Mouse (Mus musculus): ENCODE results near the gene Hal. TPM values are rescaled to one million over a fixed set of nuclear protein-coding genes. Genes with fewer than 3 reads are reported as not detected.

The Hal gene
- polyA plus RNA-seq, 1 experiment from 2014 or later: 2.6 TPM

DNA sequence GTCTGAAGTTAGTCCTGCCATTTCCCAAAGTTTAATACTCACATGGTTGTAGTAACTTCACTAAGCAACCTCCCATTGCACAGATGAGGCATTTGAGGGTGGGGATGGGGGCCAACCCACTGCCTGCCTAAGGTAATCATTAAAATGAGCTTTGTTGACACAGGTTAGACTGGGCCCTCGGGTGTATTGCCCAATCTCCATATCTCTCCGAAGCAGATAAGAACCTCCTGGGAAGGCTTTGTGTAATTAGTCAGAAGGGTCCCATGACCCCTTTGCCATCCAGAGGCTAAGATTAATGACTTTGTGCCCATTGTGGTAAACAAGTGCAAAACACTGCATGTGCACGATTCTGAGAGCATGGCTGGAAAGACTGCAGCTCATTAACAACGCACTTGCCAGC, 29.2 kb downstream of the Hal start:
- Histone ChIP-seq H3K27me3 (no peaks in the 10 kb centered on the region), H3K4me2 (no peak overlapping the region), H3K4me1 (replicated peaks) (peaks cover 3% of the 10 kb centered on the region; the same call in 1 of the 2 replicates), H3K27ac (no peak overlapping the region), H3K9ac (no peak overlapping the region), H3K4me3 (replicated peaks) (no peak overlapping the region), H3K9me3 (replicated peaks) (no peaks in the 10 kb centered on the region), H3K36me3 (no peaks in the 10 kb centered on the region)
- no peak for DNase-seq
- peak; percentile 79 for ATAC-seq (ENCODE audit: low read depth)
- WGBS (ENCODE audit: insufficient replicate concordance): 32% methylated on average over 4 of the region's 4 CpGs

DNA sequence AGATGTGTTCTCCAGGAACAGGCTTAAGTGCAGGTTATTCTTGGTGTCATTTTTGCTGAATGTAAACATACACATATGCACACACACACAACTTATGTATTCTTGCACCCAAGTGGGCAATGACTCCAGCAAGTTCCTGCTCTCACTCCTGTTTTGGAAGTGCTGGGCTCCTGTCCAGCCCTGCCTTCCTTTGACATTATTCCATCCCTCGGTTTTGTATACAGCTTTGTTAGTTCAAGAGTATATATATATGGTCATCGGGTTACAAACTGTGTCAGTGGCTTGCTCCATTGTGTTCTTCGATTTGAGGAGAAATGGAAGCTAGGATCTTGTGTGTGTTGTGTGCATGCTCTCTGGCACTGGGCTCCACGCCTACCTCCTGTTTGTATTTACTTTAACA, 29.6 kb downstream of the Hal start:
- H3K4me2 ChIP-seq: no peak overlapping the region
- H3K4me3 ChIP-seq (replicated peaks): no peak overlapping the region
- peaks cover 3% of the 10 kb centered on the region; the same call in 1 of the 2 replicates for H3K4me1 ChIP-seq (replicated peaks)
- no peak overlapping the region for H3K9ac ChIP-seq
- WGBS (ENCODE audit: insufficient replicate concordance): 57% methylated on average over 4 of the region's 4 CpGs
- H3K9me3 ChIP-seq (replicated peaks): no peaks in the 10 kb centered on the region
- H3K27ac ChIP-seq: no peak overlapping the region; the same call in 1 of the 2 replicates
- H3K27me3 ChIP-seq: no peaks in the 10 kb centered on the region
- no peak; the same call in 1 of the 2 replicates for ATAC-seq (ENCODE audit: low read depth)
- H3K36me3 ChIP-seq: no peaks in the 10 kb centered on the region
- no peak for DNase-seq

DNA sequence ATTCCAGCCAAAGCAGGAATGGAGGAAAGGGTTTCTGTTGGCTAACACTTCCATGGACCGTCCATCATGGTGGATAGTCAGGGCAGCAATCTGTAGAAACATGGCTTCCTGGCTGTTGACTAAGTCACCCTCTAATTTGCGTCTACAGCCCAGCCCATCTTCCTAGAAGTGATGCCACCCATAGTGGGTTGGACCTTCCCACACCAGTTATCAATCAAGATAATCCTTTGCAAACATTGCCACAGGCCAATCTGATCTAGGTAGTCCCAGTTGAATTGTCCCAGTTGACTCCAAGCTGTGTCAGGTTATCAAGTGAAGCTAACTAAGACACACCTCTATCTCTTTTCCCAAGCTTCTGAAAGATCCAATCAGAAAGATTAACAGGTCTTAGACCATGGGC, 30.1 kb downstream of the Hal start:
- WGBS (ENCODE audit: insufficient replicate concordance): 61% methylated on average over 2 of the region's 2 CpGs
- ATAC-seq (ENCODE audit: low read depth) (no peak), DNase-seq (no peak)
- Histone ChIP-seq H3K9ac (no peak overlapping the region), H3K27ac (no peak overlapping the region), H3K9me3 (replicated peaks) (no peaks in the 10 kb centered on the region), H3K4me3 (replicated peaks) (no peak overlapping the region), H3K4me1 (replicated peaks) (peaks cover 3% of the 10 kb centered on the region; the same call in 1 of the 2 replicates), H3K4me2 (no peak overlapping the region), H3K27me3 (no peaks in the 10 kb centered on the region), H3K36me3 (no peaks in the 10 kb centered on the region)

DNA sequence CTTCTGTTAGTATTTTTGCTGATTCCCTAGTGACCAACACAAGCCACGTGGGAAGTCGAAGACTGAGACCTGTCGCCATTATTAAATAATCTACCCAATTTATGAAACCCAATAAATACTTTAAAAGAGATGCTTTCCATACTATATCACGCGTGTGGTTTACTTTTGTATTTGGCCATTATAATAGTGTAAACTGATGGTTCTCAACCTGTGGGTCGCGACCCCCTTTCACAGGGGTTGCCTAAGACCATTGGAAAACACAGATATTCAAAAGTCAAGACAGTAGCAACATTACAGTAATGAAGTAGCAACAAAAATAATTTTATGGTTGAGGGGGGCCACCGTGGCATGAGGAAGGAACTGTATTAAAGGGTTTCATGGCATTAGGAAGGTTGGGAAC, 30.6 kb downstream of the Hal start:
- H3K9ac ChIP-seq: no peak overlapping the region
- no peaks in the 10 kb centered on the region for H3K27me3 ChIP-seq
- H3K27ac ChIP-seq: no peak overlapping the region
- ATAC-seq (ENCODE audit: low read depth) (no peak), DNase-seq (no peak)
- H3K9me3 ChIP-seq (replicated peaks): no peaks in the 10 kb centered on the region
- 70% methylated on average over 8 of the region's 8 CpGs for WGBS (ENCODE audit: insufficient replicate concordance)
- no peak overlapping the region for H3K4me2 ChIP-seq
- H3K4me1 ChIP-seq (replicated peaks): peaks cover 3% of the 10 kb centered on the region; the same call in 1 of the 2 replicates
- H3K4me3 ChIP-seq (replicated peaks): no peak overlapping the region
- no peaks in the 10 kb centered on the region for H3K36me3 ChIP-seq

DNA sequence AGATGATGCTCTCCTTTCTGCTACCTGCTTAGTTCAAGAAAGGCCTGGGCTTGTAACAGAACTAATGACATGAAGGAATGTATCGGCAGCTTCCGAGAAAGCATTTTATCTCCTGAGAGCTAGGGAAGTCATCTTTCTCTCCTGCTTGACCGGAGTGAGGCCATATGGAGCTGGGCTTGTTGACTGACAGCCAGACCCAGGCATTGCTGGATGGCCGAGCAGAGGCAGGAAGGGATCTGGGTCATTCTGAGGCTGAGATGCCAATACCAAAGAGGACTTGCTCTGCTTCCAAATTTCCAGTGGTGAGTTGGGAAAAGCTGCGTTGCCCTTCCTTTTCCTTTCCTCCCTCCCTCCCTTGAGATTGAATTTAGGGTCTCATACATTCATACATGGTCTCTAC, 31.2 kb downstream of the Hal start:
- DNase-seq: no peak
- no peak for ATAC-seq (ENCODE audit: low read depth)

DNA sequence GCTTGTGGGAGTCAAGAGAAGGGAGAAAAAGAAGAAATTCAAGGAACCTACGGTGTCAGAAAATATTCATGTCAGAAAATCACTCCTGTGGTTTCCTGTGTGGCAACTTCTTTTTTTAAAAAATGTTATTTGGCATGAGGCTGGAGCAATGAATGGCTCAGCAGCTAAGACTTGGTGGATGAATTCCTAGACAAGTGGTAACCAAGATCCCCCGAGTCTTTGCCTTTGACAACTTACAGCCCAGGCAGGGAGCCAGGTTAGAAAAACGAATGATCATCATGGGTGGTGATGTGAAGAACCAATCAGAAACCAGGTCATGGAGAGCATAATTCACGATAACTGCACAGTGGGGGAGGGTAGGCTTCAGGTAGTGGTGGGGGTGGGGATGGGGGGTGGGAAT, 32.4 kb downstream of the Hal start:
- Histone ChIP-seq H3K4me1 (replicated peaks) (no peaks in the 10 kb centered on the region), H3K4me3 (replicated peaks) (no peak overlapping the region), H3K4me2 (no peak overlapping the region), H3K36me3 (no peaks in the 10 kb centered on the region), H3K27me3 (no peaks in the 10 kb centered on the region), H3K9ac (no peak overlapping the region), H3K9me3 (replicated peaks) (no peaks in the 10 kb centered on the region), H3K27ac (no peak overlapping the region)
- no peak for ATAC-seq (ENCODE audit: low read depth)
- 35% methylated on average over 4 of the region's 4 CpGs for WGBS (ENCODE audit: insufficient replicate concordance)
- no peak for DNase-seq

More for the DNA sequence above, 31.2 kb downstream of the Hal start:
- H3K4me1 ChIP-seq (replicated peaks): peaks cover 3% of the 10 kb centered on the region; the same call in 1 of the 2 replicates
- no peak overlapping the region for H3K4me2 ChIP-seq
- no peak overlapping the region for H3K4me3 ChIP-seq (replicated peaks)
- H3K9ac ChIP-seq: no peak overlapping the region
- H3K27me3 ChIP-seq: no peaks in the 10 kb centered on the region
- H3K36me3 ChIP-seq: no peaks in the 10 kb centered on the region
- no peak overlapping the region for H3K27ac ChIP-seq
- H3K9me3 ChIP-seq (replicated peaks): no peaks in the 10 kb centered on the region
- 73% methylated on average over 5 of the region's 5 CpGs for WGBS (ENCODE audit: insufficient replicate concordance)

DNA sequence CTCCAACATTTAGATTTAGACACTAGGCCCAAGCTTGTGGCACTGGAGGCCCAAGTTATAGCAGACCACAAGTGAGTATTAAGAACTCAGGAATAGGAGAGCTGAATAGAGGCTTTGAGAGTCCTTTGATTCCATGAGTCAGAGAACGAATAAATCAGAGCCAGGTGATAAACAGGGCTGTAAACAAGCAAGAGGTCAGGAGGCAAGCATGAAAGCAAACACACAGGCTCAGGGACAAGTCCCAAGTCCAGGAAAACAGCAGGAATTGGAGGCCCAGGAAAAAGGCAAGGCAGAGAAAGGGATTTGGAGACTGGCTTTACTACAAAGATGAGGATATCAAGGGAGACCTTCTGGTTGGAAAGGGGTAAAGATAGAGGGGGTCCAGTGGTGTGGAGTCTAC, 36.8 kb downstream of the Hal start:
- ATAC-seq (ENCODE audit: low read depth) (no peak), DNase-seq (no peak)
- no peaks in the 10 kb centered on the region for H3K36me3 ChIP-seq
- H3K9me3 ChIP-seq (replicated peaks): no peaks in the 10 kb centered on the region
- no peaks in the 10 kb centered on the region for H3K27me3 ChIP-seq
- no peak overlapping the region for H3K4me2 ChIP-seq
- 67% methylated on average over 1 of the region's 1 CpGs for WGBS (ENCODE audit: insufficient replicate concordance)
- no peak overlapping the region for H3K4me3 ChIP-seq (replicated peaks)
- H3K4me1 ChIP-seq (replicated peaks): no peaks in the 10 kb centered on the region
- no peak overlapping the region for H3K9ac ChIP-seq
- no peak overlapping the region for H3K27ac ChIP-seq

DNA sequence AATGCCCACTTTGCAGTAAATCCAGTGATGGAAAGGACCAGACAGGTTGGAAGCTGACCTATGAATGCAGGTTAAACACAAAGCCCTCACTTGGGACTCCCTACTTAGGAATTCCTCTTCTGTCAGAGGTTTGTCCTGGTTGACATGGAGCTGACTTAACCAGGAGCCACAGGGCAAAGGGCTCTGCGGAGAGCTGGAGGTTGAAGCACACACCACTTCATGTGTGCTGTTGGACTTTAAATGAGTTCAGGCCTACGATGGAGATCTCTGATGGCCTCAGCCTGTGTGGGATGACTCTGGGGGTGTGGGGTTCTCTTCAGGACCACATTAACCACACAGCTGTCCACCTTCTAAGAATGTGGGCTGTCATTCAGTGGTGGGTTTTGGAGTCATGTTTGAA, 49.7 kb downstream of the Hal start:
- peak overlapping the region; percentile 9; the same call in 1 of the 2 replicates for H3K27ac ChIP-seq
- H3K9me3 ChIP-seq (replicated peaks): no peaks in the 10 kb centered on the region
- ATAC-seq (ENCODE audit: low read depth) (no peak), DNase-seq (no peak)
- H3K4me2 ChIP-seq: 0 out of 2 replicates have a peak overlapping the region, but pooled peaks have one; percentile 17
- peaks cover 14% of the 10 kb centered on the region for H3K4me1 ChIP-seq (replicated peaks)
- H3K4me3 ChIP-seq (replicated peaks): no peak overlapping the region
- WGBS (ENCODE audit: insufficient replicate concordance): 59% methylated on average over 2 of the region's 2 CpGs
- peaks cover 24% of the 10 kb centered on the region for H3K27me3 ChIP-seq
- H3K36me3 ChIP-seq: no peaks in the 10 kb centered on the region
- H3K9ac ChIP-seq: no peak overlapping the region

DNA sequence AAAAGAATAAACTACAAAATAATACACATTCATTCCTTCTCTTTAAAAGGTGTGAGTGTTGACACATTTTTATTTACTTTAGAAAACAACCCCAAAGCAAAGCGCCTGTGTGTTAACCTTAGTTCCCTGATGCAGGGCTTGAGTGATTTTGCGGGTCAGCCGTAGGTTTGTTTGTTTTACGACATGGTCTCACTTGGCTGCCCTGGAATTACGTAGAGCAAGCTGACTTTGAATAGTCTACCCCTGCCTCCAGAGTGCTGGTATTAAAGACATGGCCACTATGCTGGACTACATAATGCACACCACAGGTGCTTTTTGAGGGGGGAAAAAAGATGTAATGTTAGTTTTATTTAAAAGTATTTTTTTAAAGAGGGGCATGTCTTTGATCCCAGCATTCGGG, 50.2 kb downstream of the Hal start:
- no peak overlapping the region for H3K9ac ChIP-seq
- H3K27ac ChIP-seq: no peak overlapping the region
- 61% methylated on average over 6 of the region's 6 CpGs for WGBS (ENCODE audit: insufficient replicate concordance)
- peaks cover 24% of the 10 kb centered on the region for H3K27me3 ChIP-seq
- H3K4me1 ChIP-seq (replicated peaks): peaks cover 14% of the 10 kb centered on the region
- no peaks in the 10 kb centered on the region for H3K9me3 ChIP-seq (replicated peaks)
- H3K4me2 ChIP-seq: no peak overlapping the region
- H3K36me3 ChIP-seq: no peaks in the 10 kb centered on the region
- ATAC-seq (ENCODE audit: low read depth) (no peak), DNase-seq (no peak)
- no peak overlapping the region for H3K4me3 ChIP-seq (replicated peaks)

DNA sequence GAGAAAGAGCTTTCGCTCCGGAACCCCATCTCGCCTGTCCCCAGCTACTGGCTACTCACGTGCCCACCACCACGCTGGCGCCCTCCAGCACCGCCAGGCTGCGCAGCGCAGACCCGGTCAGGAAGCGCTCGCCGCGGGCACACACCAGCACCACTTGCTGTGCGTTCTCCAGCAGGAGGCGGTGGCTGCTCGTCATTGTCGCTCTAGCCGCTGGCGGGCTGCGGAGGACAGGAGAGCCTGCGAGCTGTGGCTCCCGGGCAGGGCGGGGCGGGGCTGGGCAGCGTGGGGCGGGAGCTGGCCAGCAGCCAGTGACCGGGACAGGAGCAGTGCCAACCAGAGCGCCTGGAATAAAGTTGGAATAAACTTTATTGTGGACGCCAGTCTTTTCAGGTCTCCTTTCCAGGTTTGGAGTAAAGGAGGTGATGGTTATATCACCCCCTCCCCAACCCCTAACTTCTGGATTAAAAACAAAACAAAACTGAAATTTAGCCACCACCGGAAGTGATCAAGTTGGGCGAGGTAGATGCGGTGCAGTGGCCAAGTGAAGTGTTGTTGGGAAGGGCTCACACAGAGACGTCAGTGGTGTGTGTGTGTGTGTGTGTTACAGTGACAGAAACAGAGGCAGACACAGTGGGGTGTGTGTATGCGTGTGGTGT, 51.3 kb downstream of the Hal start, which contains the start of gene Amdhd1:
Amdhd1 (minus strand) TSS at position 259 of the 656 bp plus-strand sequence.
- peak; percentile 53 for DNase-seq
- Histone ChIP-seq H3K27ac (peak within 1 kb of the TSS; percentile 47; the same call in 1 of the 2 replicates), H3K36me3 (no peaks in the 10 kb centered on the region), H3K4me1 (replicated peaks) (peaks cover 14% of the 10 kb centered on the region), H3K27me3 (peaks cover 18% of the 10 kb centered on the region), H3K4me3 (replicated peaks) (peak within 1 kb of the TSS; percentile 55), H3K9me3 (replicated peaks) (no peaks in the 10 kb centered on the region), H3K4me2 (peak within 1 kb of the TSS; percentile 68), H3K9ac (peak within 1 kb of the TSS; percentile 49)
- WGBS (ENCODE audit: insufficient replicate concordance): 2% methylated on average over 35 of the region's 35 CpGs
- ATAC-seq (ENCODE audit: low read depth): peak; percentile 80

DNA sequence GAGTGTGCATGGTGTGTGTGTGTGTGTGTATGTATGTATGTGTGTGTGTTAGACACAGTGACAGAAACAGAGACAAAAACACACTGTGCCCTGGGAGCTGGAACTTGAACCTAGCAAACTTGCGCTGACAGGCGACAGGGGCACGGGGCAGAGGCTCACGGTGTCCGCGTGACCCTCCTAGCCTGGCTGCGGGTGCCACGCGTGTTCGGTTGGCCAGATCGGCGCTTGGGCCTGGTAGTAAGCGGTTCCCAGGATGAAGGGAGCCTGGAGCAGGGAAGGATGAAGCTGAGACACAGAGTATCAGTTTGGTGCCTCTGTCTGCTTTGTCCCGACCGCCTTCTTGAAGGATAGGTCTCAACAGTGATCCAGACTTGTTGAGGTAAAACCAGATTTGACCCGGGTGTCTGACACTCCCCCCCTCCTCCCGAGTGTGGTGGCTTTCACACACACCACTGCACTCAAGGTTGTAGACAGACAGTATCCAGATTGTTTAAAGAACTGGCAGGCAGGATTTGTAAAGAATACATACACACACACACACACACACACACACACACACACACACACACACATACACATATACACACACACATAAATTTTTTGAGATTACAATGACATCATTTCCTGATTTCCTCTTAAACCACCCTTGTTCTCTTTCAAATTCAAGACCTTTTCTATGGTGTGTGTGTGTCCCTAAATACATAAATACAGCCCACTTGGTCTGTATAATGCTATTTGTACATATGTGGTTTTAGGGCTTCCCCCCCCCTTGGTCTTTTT, 52.1 kb downstream of the Hal start, which contains the start of gene Ccdc38:
Ccdc38 (plus strand) TSS at position 202 of the 780 bp plus-strand sequence.
- H3K36me3 ChIP-seq: no peaks in the 10 kb centered on the region
- H3K4me3 ChIP-seq (replicated peaks): peak within 1 kb of the TSS; percentile 55
- peaks cover 12% of the 10 kb centered on the region for H3K27me3 ChIP-seq
- peaks cover 14% of the 10 kb centered on the region for H3K4me1 ChIP-seq (replicated peaks)
- H3K9me3 ChIP-seq (replicated peaks): no peaks in the 10 kb centered on the region
- DNase-seq (no peak), ATAC-seq (ENCODE audit: low read depth) (no peak)
- peak within 1 kb of the TSS; percentile 68 for H3K4me2 ChIP-seq
- 55% methylated on average over 17 of the region's 17 CpGs for whole genome bisulfite sequencing (ENCODE audit: insufficient replicate concordance)
- peak within 1 kb of the TSS; percentile 47; the same call in 1 of the 2 replicates for H3K27ac ChIP-seq
- peak within 1 kb of the TSS; percentile 49 for H3K9ac ChIP-seq

All from liver, embryonic 13.5 days (tissue).